ENCODE assay signal across 8 mouse cellular contexts in genomic region chr19:5751742-5752141, GRCm38 (mm10). TPM values are rescaled to one million over a fixed set of nuclear protein-coding genes. Genes with fewer than 3 reads are reported as not detected.
DNase-seq lines count a peak whose midpoint lies in the region; ATAC-seq and TF ChIP-seq lines count a peak whose summit lies in the region.
"Had no signal": no experiment of that assay in that cellular context is flagged by ENCODE, and none has a peak within 500 bp of the region (broad histone marks: within the 10 kb centered on the region; RNA-seq: fewer than 3 reads in every experiment).

No protein-coding gene starts in this region.

- WGBS in midbrain, embryonic 11.5 days: 8% methylated on average over 15 of the region's 20 CpGs
- WGBS in midbrain, postnatal 0 days: 9% methylated on average over 20 of the region's 20 CpGs
- WGBS in embryonic facial prominence, embryonic 12.5 days: 6% methylated on average over 20 of the region's 20 CpGs
- WGBS in kidney, embryonic 15.5 days: 12% methylated on average over 20 of the region's 20 CpGs

- H3K9me3 ChIP-seq in midbrain, embryonic 11.5 days (ENCODE audit: control insufficient read depth, low read length): no peaks in the 10 kb centered on the region
- H3K9me3 ChIP-seq in midbrain, postnatal 0 days (ENCODE audit: low read length): no peaks in the 10 kb centered on the region
- no peaks in the 10 kb centered on the region for H3K9me3 ChIP-seq in embryonic facial prominence, embryonic 12.5 days
- H3K9me3 ChIP-seq in kidney, embryonic 15.5 days (replicated peaks): no peaks in the 10 kb centered on the region

- no peak for TF ChIP-seq CTCF in midbrain, postnatal 0 days (IDR thresholded peaks at IDR 0.05)

- H3K4me3 ChIP-seq in midbrain, embryonic 11.5 days (ENCODE audit: low read depth, low read length): no peak overlapping the region
- no peak overlapping the region for H3K4me3 ChIP-seq in midbrain, postnatal 0 days (ENCODE audit: low read depth, low read length)
- H3K4me3 ChIP-seq in embryonic facial prominence, embryonic 12.5 days: no peak overlapping the region
- H3K4me3 ChIP-seq in kidney, embryonic 15.5 days (replicated peaks): peak overlapping the region; percentile 16

- H3K4me1 ChIP-seq in midbrain, embryonic 11.5 days (ENCODE audit: control insufficient read depth, insufficient read depth, low read length): peaks cover 13% of the 10 kb centered on the region
- H3K4me1 ChIP-seq in midbrain, postnatal 0 days (ENCODE audit: insufficient read depth, low read length): 0 out of 2 replicates have a peak, but pooled peaks cover 1% of the 10 kb centered on the region
- H3K4me1 ChIP-seq in embryonic facial prominence, embryonic 12.5 days: peaks cover 17% of the 10 kb centered on the region
- H3K4me1 ChIP-seq in kidney, embryonic 15.5 days: peaks cover 20% of the 10 kb centered on the region

- peak overlapping the region; percentile 12; the same call in 1 of the 2 replicates for H3K4me2 ChIP-seq in midbrain, embryonic 11.5 days
- no peak overlapping the region for H3K4me2 ChIP-seq in midbrain, postnatal 0 days (ENCODE audit: low read depth, low read length, poor library complexity, severe bottlenecking)
- H3K4me2 ChIP-seq in embryonic facial prominence, embryonic 12.5 days (replicated peaks): peak overlapping the region; percentile 30
- peak overlapping the region; percentile 41 for H3K4me2 ChIP-seq in kidney, embryonic 15.5 days

- intact Hi-C loops in left cerebral cortex, postnatal 10 days (cut with DNase I): no loop called here

- ATAC-seq in midbrain, embryonic 11.5 days (ENCODE audit: low FRiP score): 0 out of 2 replicates have a peak, but pooled peaks have one; percentile 11
- ATAC-seq in midbrain, postnatal 0 days (ENCODE audit: low FRiP score): no peak
- ATAC-seq in embryonic facial prominence, embryonic 12.5 days (ENCODE audit: insufficient number of reproducible peaks, insufficient read depth, low FRiP score, low TSS enrichment): no peak
- peak; percentile 35; the same call in 1 of the 2 replicates for ATAC-seq in kidney, embryonic 15.5 days (replicated peaks; ENCODE audit: low FRiP score)

- H3K27ac ChIP-seq in midbrain, embryonic 11.5 days (ENCODE audit: low read depth, low read length): no peak overlapping the region
- H3K27ac ChIP-seq in midbrain, postnatal 0 days (ENCODE audit: low read depth, low read length): no peak overlapping the region
- H3K27ac ChIP-seq in embryonic facial prominence, embryonic 12.5 days: no peak overlapping the region
- 0 out of 2 replicates have a peak overlapping the region, but pooled peaks have one; percentile 13 for H3K27ac ChIP-seq in kidney, embryonic 15.5 days
- H3K27ac ChIP-seq: macrophage had no signal

- no peaks in the 10 kb centered on the region for H3K36me3 ChIP-seq in midbrain, embryonic 11.5 days (ENCODE audit: control insufficient read depth, insufficient read depth, low read length)
- no peaks in the 10 kb centered on the region for H3K36me3 ChIP-seq in midbrain, postnatal 0 days (ENCODE audit: insufficient read depth, low read length)
- H3K36me3 ChIP-seq in embryonic facial prominence, embryonic 12.5 days: peaks cover 9% of the 10 kb centered on the region; the same call in 1 of the 2 replicates
- H3K36me3 ChIP-seq in kidney, embryonic 15.5 days: no peaks in the 10 kb centered on the region

- H3K27me3 ChIP-seq in midbrain, embryonic 11.5 days (ENCODE audit: control insufficient read depth, insufficient read depth, low read length): peaks cover 34% of the 10 kb centered on the region
- peaks cover 30% of the 10 kb centered on the region for H3K27me3 ChIP-seq in midbrain, postnatal 0 days (ENCODE audit: insufficient read depth, low read length)
- peaks cover 83% of the 10 kb centered on the region for H3K27me3 ChIP-seq in embryonic facial prominence, embryonic 12.5 days
- peaks cover 62% of the 10 kb centered on the region for H3K27me3 ChIP-seq in kidney, embryonic 15.5 days

- no peak overlapping the region for H3K9ac ChIP-seq in midbrain, embryonic 11.5 days (ENCODE audit: low read length)
- H3K9ac ChIP-seq in midbrain, postnatal 0 days (replicated peaks; ENCODE audit: low read length, poor library complexity, severe bottlenecking): no peak overlapping the region
- H3K9ac ChIP-seq in embryonic facial prominence, embryonic 12.5 days: no peak overlapping the region
- H3K9ac ChIP-seq in kidney, embryonic 15.5 days: no peak overlapping the region

- DNase-seq in midbrain, embryonic 11.5 days (ENCODE audit: low spot score, missing footprints): peak; percentile 87
- DNase-seq in midbrain, postnatal 0 days (ENCODE audit: low spot score): no peak
- peak; percentile 73 for DNase-seq in lung, postnatal 10 days
- DNase-seq in left cerebral cortex, postnatal 10 days (ENCODE audit: extremely low spot score in 1 of 2, low spot score in 2 of 2): no peak
- no peak for DNase-seq in cerebellum, postnatal 4 days (ENCODE audit: low spot score in 2 of 2)

RNA-seq across cellular contexts. Expression of gene Ltbp3, which starts 11.0 kb away (rescaled TPM):
- 4.8 and 6.0 TPM in 2 replicates for polyA plus RNA-seq in midbrain, embryonic 11.5 days (2014; fragmentation: Nextera tagmentation; extraction: Ambion mirVana)
- total RNA-seq in midbrain, postnatal 0 days (2014; rRNA removed): 28.8 and 29.3 TPM in 2 replicates
- 9.1 and 12.8 TPM in 2 replicates for polyA plus RNA-seq in midbrain, postnatal 0 days (2015; fragmentation: Nextera tagmentation; extraction: Ambion mirVana)
- 25.3 and 27.0 TPM in 2 replicates for polyA plus RNA-seq in embryonic facial prominence, embryonic 12.5 days (2016; fragmentation: Nextera tagmentation; extraction: Ambion mirVana)
- polyA plus RNA-seq in kidney, embryonic 15.5 days (2015; fragmentation: Nextera tagmentation; extraction: Ambion mirVana): 18.5 and 18.8 TPM in 2 replicates
- total RNA-seq in left cerebral cortex, postnatal 10 days (2021): 10 to 100 TPM; 19.9 to 21.4 TPM

RNA-seq across cellular contexts. Expression of gene Scyl1, which starts 19.5 kb away (rescaled TPM):
- polyA plus RNA-seq in midbrain, embryonic 11.5 days (2014; fragmentation: Nextera tagmentation; extraction: Ambion mirVana): 48.2 and 58.6 TPM in 2 replicates
- 95.2 and 108 TPM in 2 replicates for total RNA-seq in midbrain, postnatal 0 days (2014; rRNA removed)
- 84.2 and 85.8 TPM in 2 replicates for polyA plus RNA-seq in midbrain, postnatal 0 days (2015; fragmentation: Nextera tagmentation; extraction: Ambion mirVana)
- polyA plus RNA-seq in embryonic facial prominence, embryonic 12.5 days (2016; fragmentation: Nextera tagmentation; extraction: Ambion mirVana): 78.8 and 80.0 TPM in 2 replicates
- 69.6 and 76.0 TPM in 2 replicates for polyA plus RNA-seq in kidney, embryonic 15.5 days (2015; fragmentation: Nextera tagmentation; extraction: Ambion mirVana)
- total RNA-seq in left cerebral cortex, postnatal 10 days (2021): 10 to 100 TPM; 79.4 to 82.8 TPM

RNA-seq across cellular contexts. Expression of gene Fam89b, which starts 22.3 kb away (rescaled TPM):
- 157 and 158 TPM in 2 replicates for polyA plus RNA-seq in midbrain, embryonic 11.5 days (2014; fragmentation: Nextera tagmentation; extraction: Ambion mirVana)
- total RNA-seq in midbrain, postnatal 0 days (2014; rRNA removed): 161 and 178 TPM in 2 replicates
- 126 TPM in 2 replicates for polyA plus RNA-seq in midbrain, postnatal 0 days (2015; fragmentation: Nextera tagmentation; extraction: Ambion mirVana)
- 143 and 150 TPM in 2 replicates for polyA plus RNA-seq in embryonic facial prominence, embryonic 12.5 days (2016; fragmentation: Nextera tagmentation; extraction: Ambion mirVana)
- 89.0 and 91.4 TPM in 2 replicates for polyA plus RNA-seq in kidney, embryonic 15.5 days (2015; fragmentation: Nextera tagmentation; extraction: Ambion mirVana)
- 10 to 100 TPM; 46.6 to 47.6 TPM for total RNA-seq in left cerebral cortex, postnatal 10 days (2021)

RNA-seq across cellular contexts. Expression of gene Ehbp1l1, which starts 25.6 kb away (rescaled TPM):
- polyA plus RNA-seq in midbrain, embryonic 11.5 days (2014; fragmentation: Nextera tagmentation; extraction: Ambion mirVana): 5.3 and 5.4 TPM in 2 replicates
- total RNA-seq in midbrain, postnatal 0 days (2014; rRNA removed): 25.6 and 26.3 TPM in 2 replicates
- 65.2 and 65.4 TPM in 2 replicates for polyA plus RNA-seq in midbrain, postnatal 0 days (2015; fragmentation: Nextera tagmentation; extraction: Ambion mirVana)
- polyA plus RNA-seq in embryonic facial prominence, embryonic 12.5 days (2016; fragmentation: Nextera tagmentation; extraction: Ambion mirVana): 14.4 TPM in 2 replicates
- 20.5 and 25.9 TPM in 2 replicates for polyA plus RNA-seq in kidney, embryonic 15.5 days (2015; fragmentation: Nextera tagmentation; extraction: Ambion mirVana)
- total RNA-seq in left cerebral cortex, postnatal 10 days (2021): 10 to 100 TPM; 50.4 to 52.0 TPM

RNA-seq across cellular contexts. Expression of gene Kcnk7, which starts 47.6 kb away (rescaled TPM):
- not detected in 2 replicates for polyA plus RNA-seq in midbrain, embryonic 11.5 days (2014; fragmentation: Nextera tagmentation; extraction: Ambion mirVana)
- not detected in 2 replicates for total RNA-seq in midbrain, postnatal 0 days (2014; rRNA removed)
- polyA plus RNA-seq in midbrain, postnatal 0 days (2015; fragmentation: Nextera tagmentation; extraction: Ambion mirVana): 0.47 and 0.49 TPM in 2 replicates
- 0.24 TPM in 1 of 2 replicates, not detected in the other for polyA plus RNA-seq in embryonic facial prominence, embryonic 12.5 days (2016; fragmentation: Nextera tagmentation; extraction: Ambion mirVana)
- 0.15 and 0.38 TPM in 2 replicates for polyA plus RNA-seq in kidney, embryonic 15.5 days (2015; fragmentation: Nextera tagmentation; extraction: Ambion mirVana)
- total RNA-seq in left cerebral cortex, postnatal 10 days (2021): not detected
- polyA plus RNA-seq: macrophage had no signal

Comparison
In these comparisons a context has a peak if more than half of its experiments do, and no peak if none do; other contexts are left out.
1. ATAC-seq: peak in midbrain, embryonic 11.5 days (single experiment) and kidney, embryonic 15.5 days (single experiment); none in midbrain, postnatal 0 days (single experiment) and embryonic facial prominence, embryonic 12.5 days (single experiment).
2. DNase-seq: peak in midbrain, embryonic 11.5 days (single experiment) and lung, postnatal 10 days (single experiment); none in midbrain, postnatal 0 days (single experiment), left cerebral cortex, postnatal 10 days (0 of 2) and cerebellum, postnatal 4 days (0 of 2).